Mouse (Mus musculus) liver, embryonic 15.5 days (tissue): ENCODE measurements around the gene Sox13. TPM values are rescaled to one million over a fixed set of nuclear protein-coding genes. Genes with fewer than 3 reads are reported as not detected.
A peak's percentile ranks its signal among the peaks of the same experiment; 100 is the strongest.

Source experiments
- ATAC-seq: fragments of 200-750 bp; cut with Nextera tagmentation; 2 replicates; pipeline ENCODE4 v1.8.0; 2017; ENCODE audit warnings: moderate number of reproducible peaks, mild to moderate bottlenecking, moderate library complexity; ENCODE audit not compliant: insufficient read depth
- H3K27ac ChIP-seq: fragments of 300-500 bp; sonication (generic); replicated peaks from 2 replicates; pipeline ENCODE4 v1.5.1; 2015; ENCODE audit warnings: mild to moderate bottlenecking, inconsistent platforms
- H3K27me3 ChIP-seq: fragments of 300-500 bp; sonication (generic); 2 replicates; pipeline ENCODE4 v1.6.1; 2015; ENCODE audit warnings: mild to moderate bottlenecking, inconsistent platforms
- H3K36me3 ChIP-seq: fragments of 300-500 bp; sonication (generic); replicated peaks from 2 replicates; pipeline ENCODE4 v1.6.1; 2015; ENCODE audit warnings: moderate library complexity, mild to moderate bottlenecking, inconsistent platforms
- H3K4me1 ChIP-seq: fragments of 300-500 bp; sonication (generic); replicated peaks from 2 replicates; pipeline ENCODE4 v1.6.1; 2015; ENCODE audit warnings: inconsistent platforms
- H3K4me2 ChIP-seq: fragments of 300-500 bp; sonication (generic); 2 replicates; pipeline ENCODE4 v1.6.1; 2015; ENCODE audit warnings: moderate library complexity, mild to moderate bottlenecking, inconsistent platforms
- H3K4me3 ChIP-seq: fragments of 300-500 bp; sonication (generic); replicated peaks from 2 replicates; pipeline ENCODE4 v1.5.1; 2015; ENCODE audit warnings: mild to moderate bottlenecking, inconsistent platforms
- H3K9ac ChIP-seq: fragments of 300-500 bp; sonication (generic); 2 replicates; pipeline ENCODE4 v1.6.1; 2015; ENCODE audit warnings: moderate library complexity, mild to moderate bottlenecking, inconsistent platforms
- H3K9me3 ChIP-seq: fragments of 300-500 bp; sonication (generic); replicated peaks from 2 replicates; pipeline ENCODE4 v1.6.1; 2016; ENCODE audit warnings: inconsistent platforms
- WGBS: fragments of 180-500 bp; shearing (Covaris S2); methylation state at CpG from one replicate; pipeline ENCODE4 v1.1.7; 2015; ENCODE audit warnings: mixed read lengths; ENCODE audit not compliant: insufficient replicate concordance; 5-methylcytosine and 5-hydroxymethylcytosine counted together
- polyA plus RNA-seq: library from polyadenylated mRNA; unstranded; fragments of >200 nt; fragmentation: Nextera tagmentation; extraction: Ambion mirVana; gene quantifications from 2 replicates; pipeline ENCODE4 v1.2.1, GENCODE M21; 2015

Sox13 gene
- polyA plus RNA-seq, 1 experiment from 2014 or later, result 1.6 TPM

DNA sequence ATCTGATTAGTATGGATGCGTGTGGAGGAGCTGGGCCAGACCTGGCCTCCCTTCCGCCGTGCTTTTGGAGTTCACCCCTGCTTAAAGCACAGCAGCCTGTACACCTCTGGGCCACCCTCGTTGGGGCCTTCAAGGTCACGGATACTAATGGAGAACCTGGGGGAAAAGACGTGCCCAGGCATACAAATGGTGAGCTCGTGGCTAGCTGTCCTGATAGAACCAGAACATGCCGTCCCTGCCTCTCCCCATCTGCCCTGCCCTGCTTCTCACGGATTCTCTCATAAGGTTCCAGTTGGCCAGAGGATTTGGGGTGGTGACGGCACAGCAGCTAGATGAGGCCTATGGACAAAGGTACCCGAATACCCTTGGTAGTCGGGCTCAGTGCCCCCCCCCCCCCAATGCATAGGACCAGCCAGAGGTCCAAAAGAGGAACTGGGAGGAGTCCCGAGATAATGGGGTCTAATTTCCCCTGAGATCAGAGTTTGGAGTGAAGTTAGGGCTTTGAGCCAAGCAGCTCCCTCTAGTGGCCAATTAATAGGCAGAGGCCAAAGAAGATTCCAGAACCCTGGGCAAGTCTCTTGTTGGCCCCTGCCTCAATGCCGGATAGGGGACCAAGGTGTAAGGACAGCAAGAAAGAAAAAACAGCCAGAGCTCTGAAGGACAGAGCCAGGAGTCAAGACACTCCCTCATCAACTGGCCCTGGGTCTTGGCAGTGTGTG is 43.7 kb downstream of the Sox13 start:
- Histone ChIP-seq H3K9me3 (no peaks in the 10 kb centered on the region), H3K4me3 (no peak overlapping the region), H3K27ac (no peak overlapping the region), H3K27me3 (no peaks in the 10 kb centered on the region), H3K4me2 (no peak overlapping the region), H3K36me3 (no peaks in the 10 kb centered on the region), H3K4me1 (peaks cover 17% of the 10 kb centered on the region; the same call in 1 of the 2 replicates), H3K9ac (no peak overlapping the region)
- no peak for ATAC-seq
- 56% methylated on average over 14 of the region's 14 CpGs for WGBS

DNA sequence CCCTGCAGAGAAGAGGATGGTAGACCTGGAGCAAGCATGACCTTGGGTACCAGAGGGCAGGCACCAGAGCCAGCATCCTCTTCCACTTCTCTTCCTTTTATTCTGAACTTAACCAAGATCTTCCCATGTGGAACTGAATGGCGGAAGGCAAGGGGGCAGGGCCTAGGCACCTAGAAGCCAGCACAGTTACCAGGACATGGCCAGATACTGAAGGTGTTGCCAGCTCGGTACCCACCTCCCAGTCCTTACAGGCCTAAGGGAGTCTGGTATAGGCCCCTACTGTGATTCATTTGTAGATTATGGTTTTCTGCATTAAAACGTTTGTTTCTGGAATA is 44.2 kb downstream of the Sox13 start:
- H3K4me3 ChIP-seq, result no peak overlapping the region
- no peak overlapping the region for H3K9ac ChIP-seq
- no peak overlapping the region for H3K27ac ChIP-seq
- ATAC-seq, result no peak
- H3K4me2 ChIP-seq, result no peak overlapping the region
- no peaks in the 10 kb centered on the region for H3K36me3 ChIP-seq
- 68% methylated on average over 3 of the region's 3 CpGs for WGBS
- no peaks in the 10 kb centered on the region for H3K9me3 ChIP-seq
- no peaks in the 10 kb centered on the region for H3K27me3 ChIP-seq
- H3K4me1 ChIP-seq, result peaks cover 18% of the 10 kb centered on the region; the same call in 1 of the 2 replicates

DNA sequence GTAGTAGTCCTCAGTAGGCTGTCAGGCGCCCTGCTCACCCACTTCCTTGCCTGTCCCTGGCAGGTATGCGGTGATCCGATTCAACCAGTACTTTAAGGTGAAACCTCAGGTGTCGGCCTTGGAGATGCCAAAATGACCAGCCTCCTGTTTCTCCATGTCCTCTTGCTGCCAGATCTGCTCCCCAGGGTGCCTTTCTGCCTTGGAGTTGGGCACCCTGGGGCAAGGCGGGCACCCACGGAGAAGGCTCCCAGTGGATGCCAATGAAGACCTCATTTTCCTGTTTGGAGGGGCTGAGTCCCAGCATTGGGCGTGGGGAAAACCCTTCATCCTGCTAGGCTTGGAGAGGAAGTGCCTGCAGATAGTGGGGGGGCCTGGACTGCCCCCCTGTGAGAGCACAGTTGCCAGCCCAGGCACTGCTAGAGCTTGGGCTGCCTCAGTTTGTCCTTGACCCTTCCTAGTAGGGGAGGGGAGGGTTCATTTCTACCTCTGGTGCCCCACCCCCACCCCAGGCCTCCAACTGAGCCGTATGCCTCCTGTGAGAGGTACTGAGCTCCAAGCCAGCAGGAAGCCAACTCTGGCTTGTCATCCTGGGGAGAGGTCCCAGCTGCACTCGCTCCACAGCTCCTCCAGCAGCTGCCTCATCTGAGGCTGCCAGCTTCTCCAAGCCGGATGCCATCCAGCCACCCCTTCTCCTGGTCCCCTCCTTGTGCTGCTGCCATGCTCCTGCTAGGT is 44.8 kb downstream of the Sox13 start:
- WGBS, result 52% methylated on average over 10 of the region's 10 CpGs
- no peaks in the 10 kb centered on the region for H3K27me3 ChIP-seq
- no peak for ATAC-seq
- H3K4me3 ChIP-seq, result no peak overlapping the region
- H3K36me3 ChIP-seq, result no peaks in the 10 kb centered on the region
- H3K27ac ChIP-seq, result no peak overlapping the region
- H3K4me1 ChIP-seq, result peaks cover 18% of the 10 kb centered on the region; the same call in 1 of the 2 replicates
- no peak overlapping the region for H3K4me2 ChIP-seq
- H3K9ac ChIP-seq, result no peak overlapping the region
- H3K9me3 ChIP-seq, result no peaks in the 10 kb centered on the region

DNA sequence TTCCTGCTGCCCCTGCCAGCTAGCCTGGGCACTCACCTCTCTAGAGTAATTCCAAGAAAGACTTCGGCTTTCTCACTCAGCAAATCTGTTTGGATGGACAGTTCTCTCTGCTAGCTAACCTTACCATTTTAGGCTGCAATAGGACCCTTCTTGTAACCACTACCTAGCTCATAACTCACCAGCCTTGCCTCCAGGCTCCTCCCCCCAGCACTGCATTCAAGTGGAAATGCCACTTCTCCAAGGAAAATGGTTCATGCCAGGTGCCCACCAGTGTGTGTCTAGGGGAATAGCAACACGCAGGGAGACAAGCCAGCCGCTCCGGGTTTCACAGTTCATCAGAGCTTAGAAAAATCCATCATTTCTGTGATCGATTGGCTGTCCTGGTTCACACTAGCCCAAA is 46.6 kb downstream of the Sox13 start:
- H3K27me3 ChIP-seq, result no peaks in the 10 kb centered on the region
- no peaks in the 10 kb centered on the region for H3K9me3 ChIP-seq
- no peak for ATAC-seq
- H3K36me3 ChIP-seq, result no peaks in the 10 kb centered on the region
- H3K4me2 ChIP-seq, result no peak overlapping the region
- no peak overlapping the region for H3K27ac ChIP-seq
- WGBS, result 70% methylated on average over 5 of the region's 5 CpGs
- peaks cover 19% of the 10 kb centered on the region; the same call in 1 of the 2 replicates for H3K4me1 ChIP-seq
- no peak overlapping the region for H3K9ac ChIP-seq
- no peak overlapping the region for H3K4me3 ChIP-seq

DNA sequence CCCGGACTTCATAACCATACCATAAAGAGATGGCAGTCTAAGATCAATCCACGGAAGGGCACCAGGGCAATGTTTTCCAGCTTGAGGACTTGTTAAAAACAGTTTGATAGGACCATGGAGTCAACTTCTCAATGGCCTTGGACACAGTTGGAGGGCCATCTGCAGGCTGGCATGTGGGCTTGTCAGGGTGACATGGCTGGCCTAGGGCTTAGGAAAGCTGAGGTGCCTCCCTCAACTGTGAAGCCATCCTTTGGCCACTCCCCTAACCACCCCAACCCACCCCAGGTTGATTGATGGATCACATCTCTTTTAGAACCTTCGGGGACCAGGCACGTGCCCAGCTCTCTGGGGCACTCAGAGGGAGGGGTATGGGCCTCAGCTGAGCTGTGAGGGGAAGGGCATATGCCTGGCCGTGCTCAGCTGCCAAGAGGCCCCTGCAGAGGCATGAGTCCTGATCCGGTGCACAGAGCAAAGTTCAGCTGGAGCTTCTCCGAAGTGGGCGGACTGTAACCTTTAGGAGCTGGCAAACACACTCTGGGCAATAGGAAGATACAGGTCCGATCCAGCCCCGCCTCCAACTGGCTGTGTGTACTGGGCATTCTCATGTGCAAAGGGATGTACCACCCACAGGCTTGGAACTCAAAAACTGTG is 48.4 kb downstream of the Sox13 start:
- no peaks in the 10 kb centered on the region for H3K9me3 ChIP-seq
- H3K4me1 ChIP-seq, result peaks cover 29% of the 10 kb centered on the region
- ATAC-seq, result peak; percentile 49
- WGBS, result 42% methylated on average over 10 of the region's 10 CpGs
- H3K36me3 ChIP-seq, result no peaks in the 10 kb centered on the region
- H3K9ac ChIP-seq, result no peak overlapping the region
- 0 out of 2 replicates have a peak overlapping the region, but pooled peaks have one; percentile 24 for H3K27ac ChIP-seq
- no peaks in the 10 kb centered on the region for H3K27me3 ChIP-seq
- no peak overlapping the region for H3K4me2 ChIP-seq
- H3K4me3 ChIP-seq, result no peak overlapping the region

DNA sequence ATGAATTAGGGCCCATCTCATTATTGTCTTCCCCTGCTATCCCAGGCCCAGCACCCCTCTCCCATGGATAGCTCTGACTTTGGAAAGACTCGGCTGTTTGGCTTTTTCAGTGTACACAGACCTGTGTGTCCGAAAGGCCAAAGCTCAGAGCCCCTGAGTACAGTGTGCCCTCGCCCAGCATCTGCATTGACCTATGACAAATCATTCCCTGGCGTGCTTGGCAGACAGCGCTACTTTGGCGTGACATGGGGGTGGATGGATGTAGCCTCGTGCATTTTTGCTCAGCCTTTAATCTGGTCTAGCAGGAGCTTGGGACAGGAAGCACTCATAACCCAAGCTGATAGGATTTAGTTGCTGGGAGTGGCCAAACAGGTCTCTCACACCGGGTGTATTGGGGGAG is 52.1 kb downstream of the Sox13 start:
- Histone ChIP-seq H3K9me3 (no peaks in the 10 kb centered on the region), H3K4me3 (no peak overlapping the region), H3K4me2 (no peak overlapping the region), H3K27me3 (no peaks in the 10 kb centered on the region), H3K9ac (no peak overlapping the region), H3K36me3 (no peaks in the 10 kb centered on the region), H3K27ac (peak overlapping the region; percentile 67), H3K4me1 (peaks cover 38% of the 10 kb centered on the region)
- ATAC-seq, result peak; percentile 64
- 29% methylated on average over 8 of the region's 8 CpGs for WGBS

DNA sequence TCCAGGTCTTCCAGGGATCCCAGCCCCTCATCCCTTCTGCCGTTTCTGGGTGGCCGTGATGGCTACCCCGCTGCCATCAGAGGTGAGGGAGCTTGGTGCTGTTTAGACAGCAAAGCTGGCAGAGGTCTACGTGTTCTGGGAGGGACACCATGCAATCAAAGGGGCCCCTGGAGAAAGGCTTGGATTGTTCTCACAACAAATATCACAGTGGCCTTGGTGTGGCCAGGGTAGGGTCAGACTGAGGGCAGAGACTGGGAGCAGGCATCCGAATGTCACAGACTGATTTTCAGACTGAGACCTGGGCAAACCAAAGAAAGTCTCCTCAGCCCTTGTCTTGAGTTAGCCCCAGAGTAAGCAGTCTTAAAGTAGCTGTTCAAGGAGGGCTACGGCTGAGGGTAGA is 52.7 kb downstream of the Sox13 start:
- ATAC-seq, result no peak
- Histone ChIP-seq H3K36me3 (no peaks in the 10 kb centered on the region), H3K4me2 (no peak overlapping the region), H3K9ac (no peak overlapping the region), H3K27ac (peak overlapping the region; percentile 63), H3K4me3 (no peak overlapping the region), H3K4me1 (peaks cover 41% of the 10 kb centered on the region), H3K9me3 (no peaks in the 10 kb centered on the region), H3K27me3 (no peaks in the 10 kb centered on the region)
- 59% methylated on average over 6 of the region's 6 CpGs for WGBS

DNA sequence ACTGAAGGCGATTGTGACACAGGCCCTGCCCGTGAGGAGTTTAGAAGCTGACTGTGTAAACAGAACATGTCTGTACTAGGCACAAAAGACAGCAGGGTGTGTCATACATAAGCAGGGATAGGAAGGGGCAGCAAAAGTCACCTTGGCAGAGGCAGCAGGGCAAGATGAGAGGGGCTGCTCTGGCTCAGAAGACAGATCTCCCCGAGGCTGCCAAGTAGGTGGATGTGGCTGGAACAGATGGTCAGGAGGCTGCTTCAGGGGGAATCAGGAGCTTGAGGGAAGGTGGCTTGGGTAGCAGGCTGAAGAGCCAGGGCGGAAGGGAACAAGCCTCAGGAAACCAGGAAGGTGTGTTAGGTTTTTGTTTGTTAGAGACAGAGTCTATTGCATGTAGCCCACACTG is 53.8 kb downstream of the Sox13 start:
- peaks cover 35% of the 10 kb centered on the region for H3K4me1 ChIP-seq
- no peak overlapping the region for H3K9ac ChIP-seq
- 51% methylated on average over 4 of the region's 4 CpGs for WGBS
- no peak overlapping the region for H3K27ac ChIP-seq
- no peak for ATAC-seq
- no peak overlapping the region for H3K4me2 ChIP-seq
- H3K36me3 ChIP-seq, result no peaks in the 10 kb centered on the region
- peaks cover 4% of the 10 kb centered on the region; the same call in 1 of the 2 replicates for H3K27me3 ChIP-seq
- H3K4me3 ChIP-seq, result no peak overlapping the region
- H3K9me3 ChIP-seq, result no peaks in the 10 kb centered on the region

DNA sequence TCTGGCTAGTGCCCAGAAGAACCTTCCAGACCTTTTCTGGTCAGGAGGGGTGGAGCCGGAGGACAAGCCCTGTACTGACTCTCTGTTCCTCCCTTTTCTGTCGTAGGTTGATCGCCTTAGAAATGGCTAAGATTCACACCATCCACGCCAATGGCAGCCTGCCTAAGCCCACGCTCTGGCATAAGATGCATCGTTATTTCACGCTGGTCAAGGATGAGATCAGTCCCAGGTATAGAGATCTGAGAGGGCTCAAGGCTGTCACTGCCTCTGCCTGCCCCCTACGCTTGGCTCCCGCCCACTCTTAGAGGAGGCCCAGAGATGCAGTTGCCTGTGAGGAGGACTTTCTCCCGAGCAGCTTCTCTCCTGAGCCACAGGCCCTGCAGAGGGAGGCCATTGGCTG is 55.5 kb downstream of the Sox13 start:
- Histone ChIP-seq H3K27ac (no peak overlapping the region), H3K36me3 (no peaks in the 10 kb centered on the region), H3K4me2 (no peak overlapping the region), H3K4me1 (peaks cover 45% of the 10 kb centered on the region), H3K27me3 (peaks cover 21% of the 10 kb centered on the region), H3K9ac (no peak overlapping the region), H3K9me3 (no peaks in the 10 kb centered on the region), H3K4me3 (no peak overlapping the region)
- WGBS, result 54% methylated on average over 10 of the region's 10 CpGs
- ATAC-seq, result no peak

DNA sequence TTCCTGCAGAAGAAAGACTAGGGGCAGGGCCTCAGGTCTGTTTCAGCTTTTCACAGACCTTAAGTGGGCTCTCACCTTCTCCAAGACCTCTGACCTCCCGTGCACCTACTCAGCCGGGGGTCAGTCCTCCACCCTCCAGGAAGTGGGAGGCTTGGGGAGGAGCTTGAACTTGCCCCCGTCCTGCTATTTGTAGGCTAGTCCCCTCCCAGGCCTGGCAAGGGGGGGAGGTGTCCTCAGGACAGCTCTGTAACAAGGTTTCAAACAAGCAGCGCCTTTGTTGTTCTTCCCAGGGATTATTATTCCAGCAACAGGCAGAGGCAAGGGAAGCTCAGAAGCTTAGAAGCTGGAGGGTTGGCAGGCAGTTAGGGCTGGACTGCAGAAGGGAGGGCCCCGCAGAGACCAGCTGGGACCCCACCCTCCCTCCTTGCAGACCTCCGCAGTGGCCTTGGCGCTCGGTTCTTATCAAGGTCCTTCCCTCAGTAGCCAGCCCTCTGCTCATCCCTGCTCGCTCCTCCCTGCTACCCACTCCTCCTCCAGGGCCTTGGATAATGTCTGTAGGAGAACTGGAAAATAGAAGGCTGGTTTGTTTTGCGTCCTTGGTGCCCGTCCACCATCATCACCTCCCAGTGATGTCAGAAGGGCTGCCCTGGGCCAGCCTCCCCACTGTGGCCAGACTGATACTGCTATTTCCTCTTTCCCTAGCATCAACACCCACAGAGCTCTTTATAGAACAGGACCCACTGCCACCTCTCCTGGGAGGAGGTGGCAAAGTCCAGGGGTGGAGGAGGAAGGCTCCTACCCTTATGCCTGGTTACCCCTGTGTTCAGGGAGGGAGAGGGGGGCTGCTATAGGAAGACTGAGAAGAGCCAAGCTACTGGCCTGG is 56.3 kb downstream of the Sox13 start:
- H3K9ac ChIP-seq, result no peak overlapping the region
- no peak overlapping the region for H3K4me3 ChIP-seq
- peaks cover 52% of the 10 kb centered on the region for H3K4me1 ChIP-seq
- H3K27me3 ChIP-seq, result peaks cover 29% of the 10 kb centered on the region
- no peak for ATAC-seq
- 0 out of 2 replicates have a peak overlapping the region, but pooled peaks have one; percentile 1 for H3K4me2 ChIP-seq
- WGBS, result 10% methylated on average over 11 of the region's 11 CpGs
- H3K27ac ChIP-seq, result no peak overlapping the region
- H3K36me3 ChIP-seq, result no peaks in the 10 kb centered on the region
- no peaks in the 10 kb centered on the region for H3K9me3 ChIP-seq
